Mouse (Mus musculus) neutrophil, adult 5-6 weeks (primary cell): ENCODE data around the gene 9330182L06Rik. TPM values are rescaled to one million over a fixed set of nuclear protein-coding genes. Genes with fewer than 3 reads are reported as not detected.

Experiments
- ATAC-seq: fragments of 151-379, 151-347 bp; 2 replicates; pipeline ENCODE4 v1.8.0; 2017; ENCODE audit warnings: mild to moderate bottlenecking, moderate TSS enrichment; ENCODE audit not compliant: insufficient number of reproducible peaks, poor library complexity, low FRiP score, severe bottlenecking; ENCODE audit errors: extremely low read depth
- total RNA-seq: library from RNA; stranded (forward); fragments of 200-1000 nt; gene quantifications from 2 replicates; pipeline ENCODE4 v1.2.3, GENCODE M21; 2017

The 9330182L06Rik gene
- total RNA-seq: 0.23 TPM in 1 of 2 replicates, not detected in the other

DNA sequence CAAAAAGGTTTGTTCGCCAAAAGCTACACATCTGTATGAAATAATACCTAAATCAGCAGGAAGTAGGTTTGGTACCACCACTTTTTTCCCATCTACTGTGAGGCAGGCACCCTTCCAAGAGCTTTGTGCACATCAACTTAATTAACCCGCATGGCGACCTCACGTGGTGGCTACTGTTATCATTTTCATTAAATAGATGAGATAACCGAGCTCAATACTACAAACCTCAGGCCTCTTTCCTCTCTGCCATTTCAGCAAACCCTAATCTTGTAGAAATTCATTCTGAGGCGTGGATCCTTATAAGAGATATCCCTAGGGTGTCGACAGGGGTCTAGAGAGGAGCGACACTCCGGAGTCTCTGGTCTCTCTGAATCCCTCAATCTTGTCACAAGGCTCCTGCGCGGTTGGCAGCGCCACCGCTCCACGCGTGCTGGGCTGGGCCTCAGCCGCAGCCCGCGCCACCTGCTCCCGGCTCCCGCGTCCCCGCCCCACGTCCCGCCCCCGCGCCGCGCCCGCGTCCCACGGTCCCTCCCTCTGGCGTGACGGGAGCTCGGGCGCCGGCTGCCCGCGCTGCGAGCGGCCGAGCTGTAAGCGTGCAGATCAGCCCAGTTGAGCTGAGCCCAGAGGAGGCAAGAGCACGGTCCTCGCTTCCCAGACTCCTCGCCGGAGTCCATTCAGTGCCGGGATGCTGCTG is at the start of gene 9330182L06Rik:
Gene 9330182L06Rik, plus strand, starts transcription at position 533 of the 694 bp plus-strand sequence.
- no peak for ATAC-seq

- ATAC-seq: no peak
Measured at GRCm38 (mm10) chr5:9227456-9228008, 38.4 kb upstream of the 9330182L06Rik start.

DNA sequence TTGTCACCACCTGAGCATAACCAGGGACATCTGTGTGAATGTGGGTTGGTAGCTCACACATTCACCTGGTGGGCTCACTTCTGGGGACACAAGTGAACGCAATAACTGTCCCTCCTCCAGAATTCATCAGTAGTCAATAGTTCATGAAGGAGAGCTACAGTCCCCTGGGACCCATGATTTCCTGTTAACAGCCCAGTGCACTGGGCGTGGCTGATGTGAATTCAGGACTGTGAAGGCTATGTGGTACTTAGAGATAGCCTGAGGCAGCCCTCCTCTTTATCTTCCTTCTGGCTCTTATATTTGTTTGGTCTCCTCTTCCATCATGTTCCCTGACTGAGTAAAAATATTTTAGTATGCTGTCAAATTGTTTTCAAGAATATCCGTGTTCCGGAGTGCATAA is 1.6 kb upstream of the 9330182L06Rik start:
- no peak for ATAC-seq

- ATAC-seq: no peak
Measured at GRCm38 (mm10) chr5:9266280-9266923, 484 bp downstream of the 9330182L06Rik start.

DNA sequence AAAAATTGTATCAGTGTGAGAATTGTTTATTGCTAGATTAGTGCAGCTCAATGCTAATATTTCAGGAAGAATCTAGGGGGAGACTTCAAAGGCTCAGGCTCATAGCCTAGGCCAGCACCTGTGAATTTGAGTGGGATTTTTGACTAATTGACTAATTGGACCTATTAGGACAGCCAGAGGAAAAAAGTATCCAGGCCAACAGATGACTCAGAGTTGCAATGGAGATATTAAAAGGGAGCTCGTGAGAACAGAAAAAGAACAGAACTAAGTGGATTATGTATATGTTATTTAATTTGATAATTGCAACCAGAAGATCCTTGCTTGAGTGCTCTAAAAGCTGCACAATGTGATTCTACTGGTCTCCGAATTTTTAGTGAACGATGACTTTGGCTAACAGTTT is 3.7 kb downstream of the 9330182L06Rik start:
- no peak for ATAC-seq

DNA sequence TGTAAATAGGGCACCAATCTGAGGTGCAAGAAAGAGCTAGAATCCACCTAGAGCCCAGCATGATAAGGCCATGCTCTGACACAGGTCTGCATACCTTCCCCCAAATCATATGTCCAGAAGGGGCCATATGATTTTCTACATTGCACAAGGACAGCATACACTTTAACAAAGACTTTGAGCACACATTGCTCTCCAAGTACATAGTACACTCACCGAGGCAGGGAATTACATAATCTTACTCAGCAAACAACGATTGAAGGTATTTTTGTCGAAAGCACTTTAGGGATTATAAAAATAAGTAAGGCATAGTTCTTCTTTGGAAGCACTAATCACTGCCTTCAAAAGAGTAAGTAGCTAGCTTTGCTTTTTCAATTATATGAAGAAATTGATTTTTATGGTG is 7.1 kb downstream of the 9330182L06Rik start:
- ATAC-seq: no peak

DNA sequence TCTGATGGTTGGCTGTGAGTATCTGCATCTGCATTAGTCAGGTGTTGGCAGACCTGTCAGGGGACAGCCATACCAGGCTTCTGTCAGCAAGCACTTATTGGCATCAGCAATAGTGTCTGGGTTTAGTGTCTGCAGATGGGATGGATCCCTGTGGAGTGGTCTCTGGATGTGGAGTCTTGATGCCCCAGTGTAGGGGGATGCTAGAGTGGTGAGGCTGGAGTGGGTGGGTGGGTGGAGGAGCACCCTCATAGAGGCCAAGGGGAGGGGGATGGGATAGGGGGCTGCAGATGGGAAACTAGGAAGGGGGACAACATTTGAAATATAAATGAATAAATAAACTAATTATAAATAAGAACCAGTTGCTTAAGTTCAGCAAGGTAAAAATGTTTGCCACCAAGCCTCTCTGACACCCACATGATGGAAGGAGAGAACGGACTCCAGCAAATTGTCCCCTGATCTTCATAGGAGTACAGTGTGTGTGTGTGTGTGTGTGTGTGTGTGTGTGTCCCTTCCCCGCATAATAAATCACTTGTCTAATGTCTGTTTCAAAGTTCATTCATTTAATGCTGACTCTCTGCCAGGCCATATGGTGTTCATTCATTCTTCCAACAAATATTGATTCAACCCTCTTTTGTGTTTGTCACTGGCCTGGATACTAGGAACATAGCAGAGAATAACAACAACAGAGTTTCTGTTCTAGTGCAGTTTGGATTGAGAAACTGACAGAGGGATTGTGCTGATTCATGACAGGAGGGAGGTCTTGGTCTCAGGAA is 30.0 kb downstream of the 9330182L06Rik start:
- no peak for ATAC-seq

DNA sequence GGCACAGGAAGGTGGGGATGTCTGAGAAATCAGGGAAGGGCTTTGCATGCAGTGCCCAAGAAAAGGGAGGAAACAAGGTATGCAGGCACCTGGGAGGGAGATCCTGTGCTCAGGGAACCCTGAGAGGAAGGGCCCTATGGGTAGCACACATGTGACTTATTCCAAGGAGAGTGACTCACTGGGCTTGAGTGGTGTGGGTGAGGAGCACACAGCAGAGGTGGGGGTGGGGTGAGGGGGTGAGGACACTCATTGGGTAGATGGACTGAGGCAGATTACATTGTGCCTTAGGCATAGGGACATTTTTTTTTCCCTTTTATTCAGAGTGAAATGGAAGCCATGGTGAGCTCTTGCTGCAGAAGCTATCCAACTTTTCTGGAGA is 30.6 kb downstream of the 9330182L06Rik start:
- ATAC-seq: no peak

DNA sequence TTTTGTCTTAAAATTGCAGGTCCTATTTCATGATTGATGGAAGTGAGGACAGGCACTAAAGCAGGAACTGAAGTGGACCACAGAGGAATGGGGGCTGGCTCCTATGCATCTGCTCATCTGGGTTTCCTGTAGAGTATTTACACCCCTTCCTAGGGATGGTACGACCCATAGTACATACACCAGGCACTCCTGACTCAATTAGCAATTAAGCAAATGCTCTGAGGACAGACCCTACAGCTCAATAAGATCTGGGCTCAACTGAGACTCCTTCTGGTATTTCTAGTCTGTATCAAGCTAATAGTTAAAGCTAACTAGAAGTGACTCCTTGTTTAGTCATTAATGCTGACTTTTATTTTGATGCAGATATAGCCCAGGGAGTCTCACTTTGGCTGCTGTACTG is 60.9 kb downstream of the 9330182L06Rik start:
- ATAC-seq: no peak

GRCm38 (mm10) chr5:9327528-9327927 is 61.6 kb downstream of the 9330182L06Rik start:
- ATAC-seq: no peak

DNA sequence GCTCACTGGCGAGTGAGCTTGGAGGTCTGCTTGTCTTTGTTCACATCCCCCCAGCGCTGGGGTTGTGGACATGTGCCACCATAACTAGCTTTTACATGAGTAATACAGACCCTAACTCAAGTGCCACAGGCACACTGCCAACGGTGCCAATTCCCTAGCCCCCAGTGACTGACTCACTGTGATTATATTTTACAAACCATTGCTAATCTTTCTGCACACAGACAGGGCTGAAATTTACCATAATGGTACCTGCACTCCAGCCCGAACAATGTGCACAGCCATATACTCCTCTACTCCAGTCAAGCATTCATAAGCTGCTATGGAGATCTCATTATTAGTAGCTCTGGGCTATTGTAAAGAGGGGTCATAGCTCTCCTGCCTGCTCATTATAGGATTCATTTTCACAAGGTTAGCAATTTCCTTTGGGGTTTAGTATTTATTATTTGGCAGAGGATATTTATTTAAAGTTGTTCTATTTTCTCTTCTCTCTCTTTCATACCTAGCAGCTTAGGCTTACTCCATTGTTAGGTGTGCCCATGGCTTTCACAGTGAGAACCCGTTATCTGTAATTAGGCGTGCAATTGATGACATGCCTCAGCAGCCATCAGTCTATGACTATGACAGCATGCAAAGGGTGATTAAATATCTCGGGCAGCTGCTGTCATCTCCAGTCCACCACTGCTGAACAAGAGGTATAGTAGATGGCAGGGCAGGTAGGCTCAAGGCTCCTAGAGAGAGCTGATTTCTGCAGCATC is 73.0 kb downstream of the 9330182L06Rik start:
- ATAC-seq: no peak

- no peak for ATAC-seq
Measured at GRCm38 (mm10) chr5:9339511-9340173, 73.7 kb downstream of the 9330182L06Rik start.

DNA sequence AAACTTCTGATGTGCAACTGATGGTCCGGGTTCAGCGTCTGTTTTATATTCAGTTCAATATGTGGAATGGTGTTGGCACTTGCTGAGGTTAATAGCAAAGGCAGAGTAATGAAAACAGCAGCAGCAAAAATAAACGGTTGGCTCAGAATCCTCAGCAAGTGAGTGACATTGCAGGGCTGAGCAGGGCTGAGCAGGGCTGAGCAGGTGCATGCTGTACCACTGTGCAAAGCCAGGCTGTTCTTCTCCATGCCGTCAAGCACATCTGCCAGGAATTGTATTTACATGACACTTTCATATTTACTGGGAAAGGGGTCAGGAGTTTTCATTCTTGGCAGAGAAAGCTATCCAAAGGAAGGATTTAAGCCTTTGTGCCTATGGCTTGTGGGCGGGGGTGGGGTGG is 78.7 kb downstream of the 9330182L06Rik start:
- ATAC-seq: no peak

- no peak for ATAC-seq
Measured at GRCm38 (mm10) chr5:9345038-9345617, 79.2 kb downstream of the 9330182L06Rik start.

- no peak for ATAC-seq
Measured at GRCm38 (mm10) chr5:9345625-9346024, 79.7 kb downstream of the 9330182L06Rik start.

DNA sequence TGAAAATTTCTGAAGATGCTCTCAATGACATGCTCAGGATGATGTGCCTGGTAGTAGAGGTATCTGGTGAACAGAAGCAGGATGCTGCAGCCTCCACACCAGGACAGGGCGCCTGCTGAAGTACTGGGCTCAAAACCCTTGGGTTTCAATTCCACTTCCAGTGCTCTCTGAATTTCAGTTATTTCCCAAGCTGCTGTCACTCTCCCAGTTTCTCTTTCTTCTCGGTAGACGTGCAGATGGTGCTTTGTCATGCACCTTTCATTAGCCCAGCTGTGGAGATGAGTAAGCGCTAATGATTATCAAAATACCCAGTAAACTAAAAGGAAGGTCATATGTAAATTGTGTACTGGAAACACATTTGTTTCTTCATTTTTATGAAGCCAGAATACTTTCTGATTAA is 80.6 kb downstream of the 9330182L06Rik start:
- ATAC-seq: no peak

GRCm38 (mm10) chr5:9352163-9352562 is 86.2 kb downstream of the 9330182L06Rik start:
- no peak for ATAC-seq

GRCm38 (mm10) chr5:9352646-9353045 is 86.7 kb downstream of the 9330182L06Rik start:
- ATAC-seq: no peak
